Mouse (Mus musculus): ENCODE measurements around the gene Gm21964.

- TF ChIP-seq GATA1 (IDR thresholded peaks at IDR 0.05; ENCODE audit: borderline replicate concordance, low read length) (no peak), FLI1 (IDR thresholded peaks at IDR 0.05; ENCODE audit: low read length) (no peak)
Observed at GRCm38 (mm10) chr8:110051208-110051607, 49.8 kb upstream of the Gm21964 start.

Data from megakaryocyte, embryonic 14.5 days (primary cell).